Mouse (Mus musculus): Measurements from ENCODE around the gene Hdac7.

GRCm38 (mm10) chr15:97764532-97764931 is 79.8 kb downstream of the Hdac7 start:
- TF ChIP-seq POLR2A (IDR thresholded peaks at IDR 0.05; ENCODE audit: extremely low read depth, insufficient read depth, low read length) (no peak), CTCF (IDR thresholded peaks at IDR 0.05; ENCODE audit: extremely low read depth, insufficient read depth, low read length) (no peak)

All from cortical plate, adult 2 months (tissue).